Mouse (Mus musculus) megakaryocyte, embryonic 14.5 days (primary cell): ENCODE data around the gene Stat1.

ENCODE experiments used
- FLI1 ChIP-seq: IDR thresholded peaks from 2 replicates; pipeline ENCODE4 v1.6.1; 2012; ENCODE audit warnings: low read length, inconsistent platforms, mixed read lengths
- GATA1 ChIP-seq: IDR thresholded peaks from 3 replicates; pipeline ENCODE4 v1.6.1; 2012; ENCODE audit warnings: mixed read lengths, low read length, inconsistent platforms, borderline replicate concordance

GRCm38 (mm10) chr1:52163707-52164457, 44.6 kb downstream of the Stat1 start:
- TF ChIP-seq GATA1 = no peak
- TF ChIP-seq FLI1 = no peak
